Mouse (Mus musculus) stomach, postnatal 0 days (tissue): ENCODE measurements around the gene Lama5. TPM values are rescaled to one million over a fixed set of nuclear protein-coding genes. Genes with fewer than 3 reads are reported as not detected.
A peak's percentile ranks its signal among the peaks of the same experiment; 100 is the strongest.

Experiments used
- ATAC-seq: fragments of 200-750 bp; cut with Nextera tagmentation; 2 replicates; pipeline ENCODE4 v1.8.0; 2017; ENCODE audit not compliant: low FRiP score, low TSS enrichment
- DNase-seq: peaks from one replicate; pipeline ENCODE4 v3.0.0-alpha.2; 2016; ENCODE audit warnings: low spot score
- H3K27ac ChIP-seq: fragments of 300-500 bp; sonication (generic); replicated peaks from 2 replicates; pipeline ENCODE4 v1.5.1; 2014; ENCODE audit warnings: mild to moderate bottlenecking, control low read depth
- H3K27me3 ChIP-seq: fragments of 300-500 bp; sonication (generic); 2 replicates; pipeline ENCODE4 v1.6.1; 2014; ENCODE audit warnings: low read length; ENCODE audit not compliant: control insufficient read depth, insufficient read depth
- H3K36me3 ChIP-seq: fragments of 300-500 bp; sonication (generic); 2 replicates; pipeline ENCODE4 v1.6.1; 2014; ENCODE audit warnings: low read length, mixed read lengths; ENCODE audit not compliant: control insufficient read depth, insufficient read depth
- H3K4me1 ChIP-seq: fragments of 300-500 bp; sonication (generic); replicated peaks from 2 replicates; pipeline ENCODE4 v1.6.1; 2014; ENCODE audit warnings: antibody characterized with exemption; ENCODE audit not compliant: control insufficient read depth, insufficient read depth
- H3K4me2 ChIP-seq: fragments of 300-500 bp; sonication (generic); replicated peaks from 2 replicates; pipeline ENCODE4 v1.6.1; 2014; ENCODE audit warnings: low read depth, mild to moderate bottlenecking, control low read depth, moderate library complexity
- H3K4me3 ChIP-seq: fragments of 300-500 bp; sonication (generic); 2 replicates; pipeline ENCODE4 v1.5.1; 2014; ENCODE audit warnings: low read depth, low read length, control low read depth
- H3K9ac ChIP-seq: fragments of 300-500 bp; sonication (generic); 2 replicates; pipeline ENCODE4 v1.6.1; 2014; ENCODE audit warnings: mild to moderate bottlenecking, low read length, control low read depth, mixed read lengths
- H3K9me3 ChIP-seq: fragments of 300-500 bp; sonication (generic); 2 replicates; pipeline ENCODE4 v1.6.1; 2016; ENCODE audit warnings: low read length; ENCODE audit not compliant: control insufficient read depth
- CTCF ChIP-seq: IDR thresholded peaks from 2 replicates; pipeline ENCODE4 v1.5.1; 2016; ENCODE audit warnings: antibody characterized with exemption, low read depth, mild to moderate bottlenecking, moderate library complexity
- EP300 ChIP-seq: optimal IDR thresholded peaks from 2 replicates; pipeline ENCODE3; 2016; ENCODE audit warnings: antibody characterized with exemption
- WGBS: fragments of 180-500 bp; shearing (Covaris S2); extraction: QIAGEN DNeasy Blood & Tissue Kit; methylation state at CpG from one replicate; pipeline ENCODE4 v1.1.7; 2014; 5-methylcytosine and 5-hydroxymethylcytosine counted together
- polyA plus RNA-seq: library from polyadenylated mRNA; unstranded; fragments of >200 nt; fragmentation: Nextera tagmentation; extraction: Ambion mirVana; gene quantifications from 2 replicates; pipeline ENCODE4 v1.2.1, GENCODE M21; 2015

Lama5 gene
- polyA plus RNA-seq, 1 experiment from 2014 or later = 29.7 TPM

- 0 out of 2 replicates have a peak, but pooled peaks have one; percentile 28 for ATAC-seq
- TF ChIP-seq CTCF = no peak
- no peak for TF ChIP-seq EP300
- H3K27me3 ChIP-seq = no peaks in the 10 kb centered on the region
- no peaks in the 10 kb centered on the region for H3K4me1 ChIP-seq
- WGBS = 82% methylated on average over 9 of the region's 9 CpGs
- no peak overlapping the region for H3K4me2 ChIP-seq
- H3K36me3 ChIP-seq = peaks cover 32% of the 10 kb centered on the region
- H3K4me3 ChIP-seq = no peak overlapping the region
- H3K27ac ChIP-seq = no peak overlapping the region
- no peak overlapping the region for H3K9ac ChIP-seq
- DNase-seq = no peak
- no peaks in the 10 kb centered on the region for H3K9me3 ChIP-seq
These were observed 77.1 kb downstream of the Lama5 start for GRCm38 (mm10) chr2:180148551-180148950.

GRCm38 (mm10) chr2:180147379-180147778 is 78.3 kb downstream of the Lama5 start:
- Histone ChIP-seq H3K27ac (no peak overlapping the region), H3K36me3 (peaks cover 30% of the 10 kb centered on the region), H3K4me3 (no peak overlapping the region), H3K4me2 (no peak overlapping the region), H3K9ac (no peak overlapping the region), H3K9me3 (no peaks in the 10 kb centered on the region), H3K27me3 (no peaks in the 10 kb centered on the region), H3K4me1 (no peaks in the 10 kb centered on the region)
- no peak for TF ChIP-seq EP300
- no peak for TF ChIP-seq CTCF
- WGBS = 81% methylated on average over 6 of the region's 6 CpGs
- ATAC-seq (no peak), DNase-seq (no peak)

- Histone ChIP-seq H3K36me3 (peaks cover 34% of the 10 kb centered on the region), H3K4me2 (no peak overlapping the region), H3K27ac (no peak overlapping the region), H3K27me3 (no peaks in the 10 kb centered on the region), H3K4me3 (no peak overlapping the region), H3K9me3 (no peaks in the 10 kb centered on the region), H3K9ac (no peak overlapping the region), H3K4me1 (no peaks in the 10 kb centered on the region)
- 96% methylated on average over 2 of the region's 2 CpGs for WGBS
- TF ChIP-seq CTCF (no peak), EP300 (no peak)
- ATAC-seq (no peak), DNase-seq (no peak)
These were observed 79.6 kb downstream of the Lama5 start for GRCm38 (mm10) chr2:180146091-180146490.

GRCm38 (mm10) chr2:180135414-180135813 is 90.2 kb downstream of the Lama5 start:
- Histone ChIP-seq H3K9ac (no peak overlapping the region), H3K4me2 (no peak overlapping the region), H3K27me3 (no peaks in the 10 kb centered on the region), H3K4me1 (no peaks in the 10 kb centered on the region), H3K27ac (no peak overlapping the region), H3K36me3 (peaks cover 7% of the 10 kb centered on the region; the same call in 1 of the 2 replicates), H3K4me3 (no peak overlapping the region), H3K9me3 (no peaks in the 10 kb centered on the region)
- no peak for ATAC-seq
- 65% methylated on average over 5 of the region's 5 CpGs for WGBS
- DNase-seq = no peak
- TF ChIP-seq EP300 = no peak
- TF ChIP-seq CTCF = no peak

- 79% methylated on average over 3 of the region's 3 CpGs for WGBS
- ATAC-seq = no peak
- H3K36me3 ChIP-seq = peaks cover 3% of the 10 kb centered on the region; the same call in 1 of the 2 replicates
These were observed 91.7 kb downstream of the Lama5 start for GRCm38 (mm10) chr2:180133911-180134310.

GRCm38 (mm10) chr2:180133231-180133630 is 92.4 kb downstream of the Lama5 start:
- no peaks in the 10 kb centered on the region for H3K27me3 ChIP-seq
- no peak overlapping the region for H3K4me2 ChIP-seq
- peaks cover 3% of the 10 kb centered on the region; the same call in 1 of the 2 replicates for H3K36me3 ChIP-seq
- no peak overlapping the region for H3K9ac ChIP-seq
- no peak for ATAC-seq
- H3K9me3 ChIP-seq = no peaks in the 10 kb centered on the region
- H3K27ac ChIP-seq = no peak overlapping the region
- DNase-seq = no peak
- no peak for TF ChIP-seq CTCF
- TF ChIP-seq EP300 = no peak
- 88% methylated on average over 4 of the region's 4 CpGs for WGBS
- no peak overlapping the region for H3K4me3 ChIP-seq
- no peaks in the 10 kb centered on the region for H3K4me1 ChIP-seq

More at GRCm38 (mm10) chr2:180133911-180134310, 91.7 kb downstream of the Lama5 start:
- Histone ChIP-seq H3K4me2 (no peak overlapping the region), H3K27ac (no peak overlapping the region), H3K27me3 (no peaks in the 10 kb centered on the region), H3K4me1 (no peaks in the 10 kb centered on the region), H3K9ac (no peak overlapping the region), H3K4me3 (no peak overlapping the region), H3K9me3 (no peaks in the 10 kb centered on the region)
- DNase-seq = no peak
- TF ChIP-seq EP300 = no peak
- TF ChIP-seq CTCF = no peak
